Mouse (Mus musculus) heart, postnatal 36 days (tissue): ENCODE results near the gene Slc17a8. TPM values are rescaled to one million over a fixed set of nuclear protein-coding genes. Genes with fewer than 3 reads are reported as not detected.

Source experiments
- DNase-seq, 2 experiments: peaks; one replicate each; pipeline ENCODE4 v3.0.0; 2021 to 2022
- intact Hi-C: fragments of 180-260 bp; cut with DNase I; formaldehyde crosslinking; loops from one replicate; pipeline ENCODE4 v1.15.1; 2025
- total RNA-seq, 2 experiments: library from RNA; stranded (reverse); gene quantifications; 2 replicates each; pipeline ENCODE4 v1.2.3; 2021

Slc17a8 gene
- total RNA-seq, 2 experiments from 2014 or later = not detected

GRCm38 (mm10) chr10:89532451-89532850 lies 88.6 kb downstream of the Slc17a8 start:
- intact Hi-C loops = no loop called here
- peak in 1 of 2 experiments; percentile 12 for DNase-seq

GRCm38 (mm10) chr10:89531976-89532375 lies 89.1 kb downstream of the Slc17a8 start:
- intact Hi-C loops = no loop called here
- DNase-seq = peak in 1 of 2 experiments; percentile 11

- intact Hi-C loops = no loop called here
- DNase-seq = peak; percentile 19 to 36
Observed at GRCm38 (mm10) chr10:89531194-89531634, 89.8 kb downstream of the Slc17a8 start.

DNA sequence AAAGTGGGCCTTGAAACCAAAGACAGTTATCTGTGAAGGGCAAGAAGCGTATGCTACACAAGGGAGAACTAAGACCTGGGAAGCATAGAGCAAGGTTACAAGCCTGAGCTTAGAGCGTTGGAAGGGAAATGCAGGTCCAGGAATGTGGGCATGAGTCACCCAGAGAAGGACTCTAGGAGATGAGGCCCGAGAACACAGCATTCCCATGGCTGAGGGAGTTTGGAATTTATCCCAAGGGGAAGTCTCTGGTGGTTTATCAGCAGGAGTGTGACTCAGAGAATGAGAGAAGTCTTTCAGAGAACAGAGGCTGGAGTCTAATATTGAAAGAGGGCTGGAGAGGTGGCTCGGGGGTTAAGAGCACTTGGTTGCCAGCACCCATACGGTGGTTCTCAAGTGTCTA lies 94.0 kb downstream of the Slc17a8 start:
- DNase-seq = peak; percentile 34 to 39

GRCm38 (mm10) chr10:89525823-89526222 lies 95.2 kb downstream of the Slc17a8 start:
- intact Hi-C loops = no loop called here
- no peak for DNase-seq

More for the DNA sequence above, 94.0 kb downstream of the Slc17a8 start:
- intact Hi-C loops = no loop called here

Other genes starting within 250 kb of the Slc17a8 start
- gene Gas2l3, start 177.3 kb downstream of the Slc17a8 start, total RNA-seq = 1 to 10 TPM; 2.2 to 2.4 TPM
- under 1 TPM; 0.43 to 0.64 TPM for gene Nr1h4, start 87.7 kb downstream of the Slc17a8 start, total RNA-seq
- 10 to 100 TPM; 15.8 to 16.6 TPM for gene Scyl2, start 65.0 kb upstream of the Slc17a8 start, total RNA-seq
- 10 to 100 TPM; 10.7 to 12.9 TPM for gene Actr6, start 111.0 kb upstream of the Slc17a8 start, total RNA-seq
- gene Uhrf1bp1l, start 123.7 kb upstream of the Slc17a8 start, total RNA-seq = 10 to 100 TPM; 23.5 to 25.4 TPM